8 mouse cellular contexts compared by ENCODE assay signal in the genomic region with DNA sequence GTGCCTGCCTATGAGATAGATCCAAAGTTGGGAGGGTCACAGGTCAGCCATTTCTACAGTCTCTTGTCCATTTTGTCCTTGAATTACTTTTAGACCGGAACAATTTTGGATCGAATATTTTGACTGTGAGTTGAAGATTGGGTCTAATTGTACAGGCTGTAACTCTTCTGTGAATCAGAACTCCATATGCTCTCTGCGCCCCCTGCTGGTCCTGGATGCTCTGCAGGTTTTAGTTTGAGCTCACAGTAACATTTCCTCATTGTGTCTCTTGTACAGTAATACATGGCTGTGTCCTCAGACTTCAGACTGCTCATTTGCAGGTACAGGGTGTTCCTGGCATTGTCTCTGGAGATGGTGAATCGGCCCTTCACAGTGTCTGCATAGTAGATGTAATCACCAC.
A peak's percentile ranks its signal among the peaks of the same experiment; 100 is the strongest.
DNase-seq lines count a peak whose midpoint lies in the region; ATAC-seq lines count a peak whose summit lies in the region.

No protein-coding gene starts in this region.

- peak; percentile 50 for DNase-seq in CD4-positive, CD25-positive, alpha-beta regulatory T cell, adult 2 months (ENCODE audit: low read depth, low spot score)
- peak; percentile 10 for DNase-seq in layer of hippocampus, adult 11-12 months (ENCODE audit: low spot score)
- no peak for DNase-seq in layer of hippocampus, adult 9-11 months
- peak; percentile 45 for DNase-seq in NIH3T3 (ENCODE audit: low read depth)
- peak; percentile 34 for DNase-seq in naive thymus-derived CD4-positive, alpha-beta T cell, adult 2 months (ENCODE audit: low read depth)
- no peak for DNase-seq in lung, adult 18-20 months
- DNase-seq in frontal cortex, postnatal 10 days (ENCODE audit: low spot score in 2 of 2) = no peak

- ATAC-seq in CD4-positive, CD25-positive, alpha-beta regulatory T cell, adult 4 months = no peak

Comparison
In these comparisons a context has a peak if more than half of its experiments do, and no peak if none do; other contexts are left out.
1. DNase-seq: peak in CD4-positive, CD25-positive, alpha-beta regulatory T cell, adult 2 months (single experiment), layer of hippocampus, adult 11-12 months (single experiment), NIH3T3 (single experiment) and naive thymus-derived CD4-positive, alpha-beta T cell, adult 2 months (single experiment); none in layer of hippocampus, adult 9-11 months (single experiment), lung, adult 18-20 months (0 of 2) and frontal cortex, postnatal 10 days (0 of 2).